Mouse (Mus musculus) small intestine, adult 2 months (tissue): ENCODE results near the gene Krtcap2.

Source experiments
- CTCF ChIP-seq: fragments of 200-500 bp; IDR thresholded peaks from 2 replicates; pipeline ENCODE4 v1.5.1; 2012; ENCODE audit warnings: low read depth, mild to moderate bottlenecking, control low read depth, inconsistent platforms, low read length, moderate library complexity, mixed read lengths; ENCODE audit not compliant: insufficient replicate concordance, insufficient read length; ENCODE audit errors: extremely low read depth
- POLR2A ChIP-seq: fragments of 200-500 bp; IDR thresholded peaks from 2 replicates; pipeline ENCODE4 v1.6.1; 2012; ENCODE audit warnings: low read depth, mild to moderate bottlenecking, control low read depth, inconsistent platforms, low read length, moderate library complexity

DNA sequence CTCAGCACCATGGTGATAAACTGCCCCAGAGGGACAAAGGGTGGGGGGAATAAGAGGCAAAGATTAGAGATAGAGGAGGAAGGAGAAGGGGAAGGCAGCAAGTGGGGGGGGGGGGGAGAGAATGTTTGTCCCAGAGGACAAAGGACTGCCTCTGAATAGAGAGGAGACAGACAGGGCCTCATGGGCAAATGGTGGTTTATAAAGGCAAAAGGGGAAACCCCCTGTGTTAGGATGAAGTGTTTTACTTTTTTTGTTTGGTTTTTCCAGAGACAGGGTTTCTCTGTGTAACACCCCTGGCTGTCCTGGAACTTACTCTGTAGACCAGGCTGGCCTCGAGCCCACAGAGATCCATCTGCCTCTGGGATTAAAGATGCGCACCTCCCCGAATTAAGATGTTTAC is 14.4 kb downstream of the Krtcap2 start:
- TF ChIP-seq CTCF (no peak), POLR2A (no peak)
